Mouse (Mus musculus): ENCODE data around the gene Gpbp1.

DNA sequence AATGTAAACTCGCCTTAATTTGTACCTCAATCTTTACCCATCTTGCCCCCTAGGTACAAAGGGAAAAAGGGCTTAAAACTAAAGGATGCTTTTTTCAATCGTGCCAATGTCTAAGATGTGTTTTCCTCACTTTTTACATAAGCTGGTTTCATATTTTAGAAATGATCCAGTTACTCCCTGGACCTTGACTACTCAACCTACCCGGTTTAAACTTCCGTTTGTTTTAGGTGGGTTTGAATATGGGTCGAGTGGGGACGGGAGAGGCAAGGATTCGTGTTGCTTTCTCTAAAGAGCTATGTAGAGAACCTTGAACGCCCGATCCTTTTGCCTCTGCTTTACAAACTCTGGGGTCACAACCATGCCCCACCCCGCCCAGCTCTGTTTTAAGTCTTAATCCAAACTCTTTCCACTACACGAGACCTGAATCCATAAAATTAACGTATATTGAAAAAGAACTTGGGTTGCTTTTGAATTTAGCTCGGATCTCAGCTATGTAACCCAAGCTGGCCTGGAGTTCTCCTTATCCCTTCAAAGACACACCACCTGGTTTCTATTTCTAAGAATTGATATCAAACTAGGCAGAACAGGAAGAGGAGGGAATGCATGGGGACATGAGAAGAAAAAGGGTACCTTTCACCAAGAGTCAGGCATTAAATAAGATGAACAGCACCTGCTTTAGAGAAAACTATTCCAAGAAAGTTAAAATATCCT is 1.3 kb upstream of the Gpbp1 start:
- no peak for TF ChIP-seq POLR2A (IDR thresholded peaks at IDR 0.05; ENCODE audit: insufficient read depth, low read depth, low read length)
- TF ChIP-seq CTCF (IDR thresholded peaks at IDR 0.05; ENCODE audit: insufficient read depth, low read depth, low read length), result no peak

Measured in olfactory bulb, adult 2 months (tissue).